Mouse (Mus musculus) kidney, adult 2 months (tissue): Measurements from ENCODE around the gene Ccdc47.

Experiments
- CTCF ChIP-seq: fragments of 200-500 bp; conservative IDR thresholded peaks from 2 replicates; pipeline ENCODE4 v1.5.1; 2011; ENCODE audit warnings: low read depth, mild to moderate bottlenecking, control low read depth, low read length, moderate library complexity, mixed read lengths; ENCODE audit not compliant: insufficient read depth, insufficient read length
- POLR2A ChIP-seq: fragments of 200-500 bp; IDR thresholded peaks from one replicate; pipeline ENCODE4 v1.6.1; 2011; ENCODE audit warnings: low read depth, low read length, control low read depth

DNA sequence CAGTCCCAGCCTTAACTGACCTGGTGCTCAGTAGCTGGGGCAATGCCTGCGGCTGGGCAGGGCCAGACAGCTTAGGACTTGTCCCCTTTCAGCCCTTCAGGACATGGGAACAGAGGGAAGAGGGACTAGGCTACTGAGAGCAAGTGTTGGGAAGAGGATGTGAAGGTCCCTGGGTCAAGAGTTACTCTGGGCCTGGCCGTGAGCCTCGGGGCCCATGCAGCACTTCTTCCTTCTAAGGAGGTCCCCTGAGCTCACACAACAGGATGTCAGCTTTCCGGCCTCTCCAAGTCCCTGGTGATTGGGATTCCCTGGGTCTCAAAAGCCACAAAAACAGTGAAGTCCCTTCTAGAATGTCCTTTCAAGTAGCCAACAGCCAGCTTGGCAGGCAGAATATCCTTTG lies 52.6 kb downstream of the Ccdc47 start:
- no peak for TF ChIP-seq CTCF
- TF ChIP-seq POLR2A = no peak
